Mouse (Mus musculus) ES-Bruce4 (cell line): ENCODE measurements around the gene Tent2.

ENCODE experiments used
- CTCF ChIP-seq: IDR thresholded peaks from one replicate; pipeline ENCODE4 v1.8.1; 2011; ENCODE audit warnings: low read depth, low read length
- POLR2A ChIP-seq: IDR thresholded peaks from one replicate; pipeline ENCODE4 v1.8.1; 2011; ENCODE audit warnings: low read length; ENCODE audit not compliant: insufficient read depth

DNA sequence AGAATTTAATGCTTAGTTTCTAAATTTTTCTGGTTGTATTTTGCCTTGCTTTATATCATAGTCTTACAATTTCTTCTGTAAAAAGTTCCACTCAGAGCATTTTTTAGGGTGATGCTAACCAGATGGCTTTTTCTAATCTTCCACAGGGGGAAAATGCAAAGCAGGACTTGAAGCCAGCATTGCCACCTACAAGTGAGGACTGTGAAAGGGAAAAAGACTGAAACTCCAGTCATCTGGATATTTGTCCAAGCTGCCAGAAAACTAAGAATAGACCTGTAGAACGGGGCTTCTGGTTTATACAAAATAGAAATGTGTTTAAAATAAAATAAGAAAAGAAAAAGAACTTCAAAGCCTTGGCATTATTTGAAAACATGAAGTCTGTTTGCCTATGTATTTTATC is 19.6 kb upstream of the Tent2 start:
- TF ChIP-seq POLR2A (no peak), CTCF (no peak)
